Mouse (Mus musculus): Measurements from ENCODE around the gene Itpr2.

GRCm38 (mm10) chr6:146500206-146500605 is 1.8 kb downstream of the Itpr2 start:
- TF ChIP-seq GATA1 (IDR thresholded peaks at IDR 0.05; ENCODE audit: low read length) (no peak), TAL1 (IDR thresholded peaks at IDR 0.05; ENCODE audit: low read length) (no peak)
